Mouse (Mus musculus) brain, embryonic 14.5 days (tissue): ENCODE data around the gene Sorbs2.

ENCODE experiments used
- CTCF ChIP-seq: fragments of 200-500 bp; IDR thresholded peaks from 2 replicates; pipeline ENCODE4 v1.5.1; 2012; ENCODE audit warnings: inconsistent platforms, mild to moderate bottlenecking, moderate library complexity, borderline replicate concordance; ENCODE audit not compliant: insufficient read depth, insufficient read length; ENCODE audit errors: extremely low read depth
- POLR2A ChIP-seq: fragments of 200-500 bp; IDR thresholded peaks from 2 replicates; pipeline ENCODE4 v1.6.1; 2012; ENCODE audit warnings: mild to moderate bottlenecking, inconsistent platforms, borderline replicate concordance; ENCODE audit not compliant: poor library complexity, insufficient read depth, insufficient read length, severe bottlenecking; ENCODE audit errors: extremely low read depth

DNA sequence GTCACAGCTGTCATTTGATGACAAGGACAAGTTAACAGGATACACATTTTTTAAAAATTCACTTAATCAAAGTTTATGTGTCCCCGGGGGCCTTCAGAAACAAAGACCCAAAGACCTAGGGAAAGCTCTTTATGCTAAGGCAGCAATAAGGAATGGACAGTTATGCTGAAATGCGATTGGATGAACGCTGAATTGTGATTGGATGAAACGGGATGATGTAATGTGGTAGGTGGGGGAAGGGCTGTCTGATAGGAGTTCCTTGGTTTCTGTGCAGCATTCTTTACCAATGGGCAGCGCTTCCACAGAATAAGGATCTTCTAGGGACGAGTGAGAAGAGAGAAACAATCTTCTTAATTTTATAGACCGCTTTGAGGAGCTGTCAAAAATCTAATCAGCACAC, 108.0 kb downstream of the Sorbs2 start:
- no peak for TF ChIP-seq CTCF
- TF ChIP-seq POLR2A = no peak
